Mouse (Mus musculus) layer of hippocampus, adult 9-11 months (tissue): ENCODE results near the gene Nptn.
"Not testable (repeated sequence)": the region's sequence is repeated elsewhere in the genome, so short reads cannot be mapped to it uniquely, and the experiment has no call there.

Source experiments
- DNase-seq: peaks from one replicate; pipeline ENCODE4 v3.0.0; 2022

Nptn gene

DNA sequence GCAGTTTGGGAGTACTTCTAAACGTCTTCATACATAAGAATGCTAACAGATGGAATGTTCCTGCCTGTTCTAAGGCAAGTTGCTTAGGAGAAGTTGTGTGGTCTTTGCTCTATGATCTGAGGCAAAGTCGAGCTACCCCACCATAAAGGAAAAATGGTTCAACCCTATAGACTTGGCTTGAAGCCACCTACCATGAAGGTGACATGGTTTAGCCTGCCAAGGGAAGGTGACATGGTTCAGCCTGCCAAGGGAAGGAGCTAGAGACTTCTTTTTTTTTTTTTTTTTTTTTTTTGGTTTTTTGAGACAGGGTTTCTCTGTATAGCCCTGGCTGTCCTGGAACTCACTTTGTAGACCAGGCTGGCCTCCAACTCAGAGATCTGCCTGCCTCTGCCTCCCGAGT is 16.1 kb upstream of the Nptn start:
- DNase-seq, result not testable (repeated sequence)

- no peak for DNase-seq
Measured at GRCm38 (mm10) chr9:58567682-58568081, 14.4 kb upstream of the Nptn start.

GRCm38 (mm10) chr9:58571001-58571400 is 11.0 kb upstream of the Nptn start:
- DNase-seq, result no peak

DNA sequence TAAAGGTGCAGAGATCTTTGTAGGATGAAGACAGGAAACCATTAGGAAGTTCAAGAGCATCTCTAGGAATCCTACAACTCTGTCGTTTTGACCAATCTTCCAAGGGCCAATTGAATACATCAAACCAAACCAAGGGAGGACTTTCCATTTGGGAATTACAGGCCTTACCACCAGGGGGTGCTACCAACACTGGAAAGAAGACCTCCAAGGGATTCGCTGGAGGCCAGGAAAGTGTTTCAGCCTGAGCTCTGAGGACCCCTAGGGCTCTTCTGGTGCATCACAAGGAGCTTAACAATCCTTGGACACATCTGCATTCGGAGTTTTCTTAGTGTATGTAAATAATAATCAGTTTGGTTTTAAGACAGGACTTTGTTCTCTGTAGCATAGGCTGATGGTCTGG is 3.4 kb upstream of the Nptn start:
- peak; percentile 90 for DNase-seq

DNA sequence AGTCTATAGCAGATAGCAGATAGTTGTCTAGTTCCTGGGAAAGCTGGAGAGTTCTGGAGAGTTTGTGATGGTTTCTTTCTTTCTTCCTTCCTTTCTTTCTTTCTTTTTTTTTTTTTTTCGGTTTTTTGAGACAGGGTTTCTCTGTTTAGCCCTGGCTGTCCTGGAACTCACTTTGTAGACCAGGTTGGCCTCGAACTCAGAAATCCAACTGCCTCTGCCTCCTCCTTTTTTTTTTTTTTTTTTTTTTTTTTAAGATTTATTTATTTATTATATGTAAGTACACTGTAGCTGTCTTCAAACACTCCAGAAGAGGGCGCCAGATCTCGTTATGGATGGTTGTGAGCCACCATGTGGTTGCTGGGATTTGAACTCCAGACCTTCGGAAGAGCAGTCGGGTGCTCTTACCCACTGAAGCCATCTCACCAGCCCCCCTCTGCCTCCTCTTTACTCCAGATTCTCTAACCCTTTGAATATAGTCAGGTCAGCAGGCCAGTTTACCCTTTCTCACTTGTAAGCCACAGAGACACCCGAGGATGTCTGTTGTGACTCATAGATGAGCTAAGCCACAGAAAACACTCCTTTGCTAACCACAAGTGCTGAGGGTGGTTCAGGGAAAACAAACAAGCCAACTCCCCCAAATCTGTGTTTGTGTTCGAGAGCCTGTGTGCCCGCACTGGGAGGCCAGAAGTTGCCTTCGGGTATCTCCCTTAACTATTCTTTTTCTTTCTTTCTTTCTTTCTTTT is 1.4 kb upstream of the Nptn start:
- DNase-seq, result not testable (repeated sequence)

DNA sequence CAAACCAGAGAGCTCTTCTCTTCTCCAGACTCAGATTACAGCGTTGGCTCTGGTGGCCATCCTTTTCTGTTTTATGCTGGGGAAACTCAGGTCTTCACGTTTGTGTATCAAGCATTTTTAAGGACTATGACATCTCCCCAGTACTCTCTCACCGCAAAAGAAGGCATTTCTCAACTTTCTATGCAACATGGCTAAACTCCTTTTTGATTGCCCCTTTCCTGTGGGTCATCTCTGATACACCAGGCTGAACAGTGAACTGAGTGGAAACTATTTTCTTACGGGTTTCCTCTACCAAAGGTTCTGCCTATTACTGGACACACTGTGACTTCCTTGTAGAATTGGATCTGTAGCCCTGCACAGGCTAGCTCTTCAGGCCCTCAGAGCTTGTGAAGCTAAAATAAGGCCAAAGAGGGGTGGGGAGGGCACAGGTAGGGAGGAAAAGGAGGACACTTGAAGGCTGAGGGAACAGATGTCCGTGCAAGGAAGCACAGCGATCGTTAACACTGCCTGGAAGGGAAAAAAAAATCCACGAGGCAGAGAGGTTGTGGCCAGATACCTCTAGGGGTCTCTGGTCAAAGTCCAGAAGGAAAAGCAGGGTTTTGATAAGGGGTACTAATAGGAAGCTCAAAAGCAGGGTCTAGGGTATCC is 633 bp upstream of the Nptn start:
- DNase-seq, result peak; percentile 16

- DNase-seq, result peak; percentile 50
Measured at GRCm38 (mm10) chr9:58582581-58583266, 684 bp downstream of the Nptn start.

GRCm38 (mm10) chr9:58583267-58583641 is 1.2 kb downstream of the Nptn start:
- no peak for DNase-seq

GRCm38 (mm10) chr9:58584323-58584722 is 2.3 kb downstream of the Nptn start:
- no peak for DNase-seq

GRCm38 (mm10) chr9:58588657-58589056 is 6.6 kb downstream of the Nptn start:
- peak; percentile 38 for DNase-seq

- DNase-seq, result no peak
Measured at GRCm38 (mm10) chr9:58595313-58595712, 13.3 kb downstream of the Nptn start.

GRCm38 (mm10) chr9:58613790-58614189 is 31.8 kb downstream of the Nptn start:
- DNase-seq, result peak; percentile 13

DNA sequence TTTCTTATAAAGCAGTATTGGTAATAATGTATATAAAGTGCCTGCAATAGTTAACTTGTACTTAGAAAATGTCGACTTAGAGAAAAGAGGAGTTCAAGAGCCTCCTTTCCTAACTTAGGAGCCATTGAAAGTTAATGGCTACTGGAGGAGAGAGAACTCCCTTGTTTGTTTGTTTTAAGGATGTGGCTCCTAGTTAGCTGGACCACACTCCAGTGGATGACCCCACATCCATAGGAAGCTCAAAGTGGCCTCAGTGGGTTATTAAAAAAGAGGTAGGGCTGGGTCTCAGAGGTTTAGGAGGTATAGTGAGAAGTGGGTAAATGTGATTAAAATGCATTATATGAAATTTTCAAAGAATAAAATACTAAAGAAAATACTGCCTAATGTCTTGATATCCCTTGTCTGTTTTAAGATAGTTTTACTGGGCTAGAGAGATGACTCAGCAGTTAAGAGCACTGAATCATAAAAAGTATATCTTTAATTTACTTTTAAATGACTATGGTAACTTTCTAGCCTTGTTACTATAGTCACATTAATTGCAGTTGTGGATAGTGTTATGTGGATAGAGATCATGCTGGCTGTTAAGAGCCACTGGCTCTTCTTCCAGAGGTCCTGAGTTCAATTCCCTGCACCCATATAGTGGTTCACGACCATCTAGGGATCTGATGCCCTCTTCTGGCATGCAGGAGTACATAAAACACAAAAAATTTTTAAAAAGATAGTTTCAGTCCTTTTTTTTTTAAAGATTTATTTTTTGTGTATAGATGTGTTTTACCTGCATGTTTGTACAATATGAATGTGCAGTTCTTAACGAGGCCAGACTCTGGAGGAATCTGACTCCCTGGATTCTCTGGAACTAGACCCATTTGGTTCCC is 33.3 kb downstream of the Nptn start:
- no peak for DNase-seq

GRCm38 (mm10) chr9:58623009-58623408 is 41.0 kb downstream of the Nptn start:
- DNase-seq, result no peak

GRCm38 (mm10) chr9:58627197-58627596 is 45.2 kb downstream of the Nptn start:
- no peak for DNase-seq

- DNase-seq, result no peak
Measured at GRCm38 (mm10) chr9:58630441-58630840, 48.4 kb downstream of the Nptn start.

- no peak for DNase-seq
Measured at GRCm38 (mm10) chr9:58648406-58649264, 66.6 kb downstream of the Nptn start.

GRCm38 (mm10) chr9:58649265-58649626 is 67.2 kb downstream of the Nptn start:
- no peak for DNase-seq

DNA sequence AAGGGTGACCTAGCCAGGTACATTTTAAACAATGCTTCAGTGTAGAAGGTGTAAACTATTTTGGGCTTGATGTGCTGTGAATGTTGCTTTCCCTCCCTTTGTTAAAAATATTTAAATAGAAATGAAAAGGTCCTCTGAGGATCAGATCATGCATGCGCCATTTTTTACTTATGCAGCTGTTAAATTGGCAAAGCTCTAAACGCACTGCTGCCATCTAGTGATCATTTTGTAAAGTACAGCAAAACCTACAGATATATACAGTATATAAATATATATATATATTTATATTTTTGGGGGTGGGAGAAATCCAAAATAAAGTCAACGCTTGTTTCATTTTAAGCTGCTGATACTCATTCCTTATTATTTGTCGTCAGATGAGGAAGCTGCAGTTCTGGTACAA is 70.0 kb downstream of the Nptn start:
- DNase-seq, result peak; percentile 31

DNA sequence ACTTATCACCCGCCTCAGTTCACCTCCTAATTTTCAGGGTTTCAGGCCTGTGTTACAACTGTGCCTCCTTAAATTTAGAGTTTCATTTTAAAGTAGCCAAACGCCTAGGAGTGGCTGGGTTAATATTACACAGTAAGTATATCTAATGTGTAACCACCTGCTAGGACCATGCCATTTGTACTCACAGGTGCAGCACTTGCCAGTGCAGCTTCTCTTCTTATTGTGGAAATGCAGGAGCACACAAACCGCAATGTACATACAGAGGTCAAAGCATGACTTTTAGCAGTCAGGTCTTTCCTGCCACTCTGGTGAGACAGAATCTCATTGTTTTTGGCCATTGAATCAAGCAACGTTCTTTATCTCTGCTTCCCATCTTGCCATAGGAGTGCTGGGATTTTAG is 72.5 kb downstream of the Nptn start:
- DNase-seq, result no peak

DNA sequence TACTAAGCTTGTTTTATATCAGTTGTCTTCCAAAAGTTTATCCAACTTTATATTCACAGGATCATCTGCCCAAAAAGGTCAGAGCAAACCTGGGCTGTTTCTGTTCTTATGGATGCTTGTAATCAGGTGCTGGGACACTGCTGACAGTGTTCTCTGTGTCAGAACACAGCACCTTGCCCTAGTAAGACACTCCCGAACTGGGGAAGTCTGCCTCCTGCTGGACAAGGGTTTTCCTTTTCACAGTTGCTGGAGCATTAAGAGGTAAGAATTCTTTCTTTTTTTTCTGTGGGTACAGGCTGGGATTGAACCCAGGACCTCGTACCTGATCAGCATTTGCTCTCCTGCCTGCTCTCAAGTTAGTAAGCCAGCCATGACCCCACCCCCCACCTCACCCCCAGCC is 74.4 kb downstream of the Nptn start:
- DNase-seq, result no peak

DNA sequence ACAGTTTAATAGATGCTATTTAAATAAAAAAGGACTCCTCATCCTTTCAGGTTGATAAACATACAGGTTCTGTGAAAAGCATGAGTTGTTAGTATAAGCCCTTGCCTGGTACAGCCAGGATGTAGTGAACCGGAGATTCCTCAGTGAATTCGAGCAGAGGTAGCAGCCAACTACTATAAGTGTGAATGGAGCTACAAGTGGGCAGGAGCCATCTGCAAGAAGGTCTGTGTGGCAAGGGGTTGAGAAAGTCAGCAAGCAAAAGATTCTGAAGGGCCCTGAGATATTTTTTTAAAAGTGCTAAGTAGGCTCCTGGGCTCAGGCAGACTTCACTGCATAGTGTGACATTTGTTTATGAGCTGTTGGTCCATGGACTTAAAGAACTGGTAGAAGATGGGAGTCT is 74.8 kb downstream of the Nptn start:
- no peak for DNase-seq
